Mouse (Mus musculus) lung, adult 2 months (tissue): ENCODE results near the gene Ncoa3.

Source experiments
- CTCF ChIP-seq: fragments of 200-500 bp; IDR thresholded peaks from 2 replicates; pipeline ENCODE4 v1.5.1; 2011; ENCODE audit warnings: mild to moderate bottlenecking, low read length, control low read depth; ENCODE audit not compliant: insufficient read depth
- POLR2A ChIP-seq: fragments of 200-500 bp; IDR thresholded peaks from 2 replicates; pipeline ENCODE4 v1.6.1; 2011; ENCODE audit warnings: low read depth, mild to moderate bottlenecking, control low read depth, low read length, borderline replicate concordance; ENCODE audit errors: extremely low read depth

GRCm38 (mm10) chr2:165943113-165943512 lies 49.3 kb upstream of the Ncoa3 start:
- no peak for TF ChIP-seq CTCF
- TF ChIP-seq POLR2A = no peak
